Comparison of ENCODE assay signal across 8 mouse cellular contexts in the genomic region with DNA sequence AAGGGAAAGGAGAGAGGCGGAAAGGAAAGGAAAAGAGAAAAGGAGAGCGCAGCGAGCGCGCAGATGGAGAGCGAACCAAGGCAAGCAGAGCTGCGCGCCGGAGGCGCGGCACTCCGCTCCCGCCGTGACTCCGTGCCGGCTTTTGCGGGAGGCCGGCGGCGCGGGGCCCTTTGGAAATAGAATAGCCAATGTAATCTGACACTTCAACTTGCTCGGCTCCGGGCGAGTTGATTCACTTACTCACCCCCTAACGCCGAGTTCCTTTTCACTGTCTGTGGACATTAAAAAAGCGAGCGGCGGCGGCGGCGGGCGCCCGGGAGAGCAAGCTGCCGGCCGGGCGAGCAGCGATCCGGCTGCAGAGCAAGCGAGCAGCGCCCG. TPM values are rescaled to one million over a fixed set of nuclear protein-coding genes. Genes with fewer than 3 reads are reported as not detected.
DNase-seq lines count a peak whose midpoint lies in the region; ATAC-seq and TF ChIP-seq lines count a peak whose summit lies in the region.

Gene Zmiz1, plus strand, starts transcription at position 170 of the 378 bp plus-strand sequence.

- intact Hi-C loops in heart, postnatal 36 days (cut with DNase I), result loop anchor here (1.0 to 10.0 kb wide), 6 partner anchors 81 to 682 kb away; partner anchors contain the start of gene Ppif

- H3K4me1 ChIP-seq in CH12.LX (ENCODE audit: control insufficient read depth in 1 of 2, insufficient read depth in 2 of 2), result peaks cover 3 to 50% of the 10 kb centered on the region in 2 experiments; a peak in 3 of 4 replicates
- peaks cover 50% of the 10 kb centered on the region for H3K4me1 ChIP-seq in forebrain, embryonic 16.5 days (replicated peaks; ENCODE audit: control insufficient read depth, insufficient read depth, low read length)
- peaks cover 17% of the 10 kb centered on the region for H3K4me1 ChIP-seq in lung, adult 2 months (ENCODE audit: control insufficient read depth, insufficient read depth, low read length)
- H3K4me1 ChIP-seq in neural tube, embryonic 15.5 days, result peaks cover 60% of the 10 kb centered on the region

- peak within 1 kb of the TSS; percentile 84 for H3K9ac ChIP-seq in CH12.LX (ENCODE audit: insufficient read depth, low read depth)
- H3K9ac ChIP-seq in forebrain, embryonic 16.5 days (replicated peaks; ENCODE audit: low read depth, low read length), result peak within 1 kb of the TSS; percentile 98
- H3K9ac ChIP-seq in neural tube, embryonic 15.5 days (replicated peaks), result peak within 1 kb of the TSS; percentile 99

- peak within 1 kb of the TSS; percentile 84 for H3K27ac ChIP-seq in CH12.LX (ENCODE audit: insufficient read depth, low read depth)
- peak within 1 kb of the TSS; percentile 99 for H3K27ac ChIP-seq in forebrain, embryonic 16.5 days (ENCODE audit: low read length)
- peak within 1 kb of the TSS; percentile 99 for H3K27ac ChIP-seq in neural tube, embryonic 15.5 days (replicated peaks)

- TF ChIP-seq RAD21 in CH12.LX (IDR thresholded peaks at IDR 0.05; ENCODE audit: low read depth, low read length), result no peak

- TF ChIP-seq EP300 in CH12.LX (IDR thresholded peaks at IDR 0.05; ENCODE audit: low read length), result no peak

- H3K27me3 ChIP-seq in CH12.LX (replicated peaks), result peaks cover 15% of the 10 kb centered on the region
- H3K27me3 ChIP-seq in forebrain, embryonic 16.5 days (replicated peaks; ENCODE audit: control insufficient read depth, insufficient read depth, low read length), result no peaks in the 10 kb centered on the region
- H3K27me3 ChIP-seq in neural tube, embryonic 15.5 days (replicated peaks), result no peaks in the 10 kb centered on the region

- in situ Hi-C loops in CH12.LX (cut with MboI; ENCODE audit: low pct_ligation_motif_present, low pct_unique_long_range_greater_than_20kb, low sequenced_read_pairs), result loop anchor here (25.0 kb wide), 1 partner anchor 972 kb away; the partner anchor contains the start of genes Polr3a and Rps24

- peak within 1 kb of the TSS; percentile 74 to 97 (median 82) for H3K4me3 ChIP-seq in CH12.LX (replicated peaks in 1 of 3; ENCODE audit: low read depth in 2 of 3, low read length in 2 of 3, poor library complexity in 1 of 3)
- peak within 1 kb of the TSS; percentile 100 for H3K4me3 ChIP-seq in forebrain, embryonic 16.5 days (replicated peaks; ENCODE audit: low read length)
- H3K4me3 ChIP-seq in lung, adult 2 months (replicated peaks; ENCODE audit: extremely low read depth, low read depth, low read length), result peak within 1 kb of the TSS; percentile 82
- peak within 1 kb of the TSS; percentile 84 for H3K4me3 ChIP-seq in neural tube, embryonic 15.5 days (replicated peaks)

- under 1% methylated on average over 42 of the region's 42 CpGs for WGBS in forebrain, embryonic 16.5 days
- 1% methylated on average over 42 of the region's 42 CpGs for WGBS in lung, adult 2 months
- WGBS in neural tube, embryonic 15.5 days, result under 1% methylated on average over 42 of the region's 42 CpGs

- H3K79me2 ChIP-seq in CH12.LX (replicated peaks; ENCODE audit: control insufficient read depth, extremely low read depth, insufficient read depth, poor library complexity, severe bottlenecking), result peaks cover 37% of the 10 kb centered on the region

- TF ChIP-seq POLR2A in CH12.LX (IDR thresholded peaks at IDR 0.05; ENCODE audit: low read depth, low read length), result peak; percentile 71
- peak; percentile 28; the same call in 1 of the 2 replicates for TF ChIP-seq POLR2A in lung, adult 2 months (IDR thresholded peaks at IDR 0.05; ENCODE audit: borderline replicate concordance, extremely low read depth, low read depth, low read length)

- peaks cover 0 to 1% of the 10 kb centered on the region in 2 experiments for H3K36me3 ChIP-seq in CH12.LX (replicated peaks in 1 of 2; ENCODE audit: control insufficient read depth in 1 of 2, insufficient read depth in 1 of 2, low read length in 1 of 2)
- H3K36me3 ChIP-seq in forebrain, embryonic 16.5 days (ENCODE audit: control insufficient read depth, insufficient read depth), result no peaks in the 10 kb centered on the region
- H3K36me3 ChIP-seq in neural tube, embryonic 15.5 days, result no peaks in the 10 kb centered on the region

- DNase-seq in CH12.LX (ENCODE audit: extremely low read depth), result peak; percentile 87
- peak; percentile 90 for DNase-seq in cerebellum, adult 11-12 months
- DNase-seq in heart, postnatal 36 days, result peak; percentile 93 to 94
- peak; percentile 79 to 91 for DNase-seq in layer of hippocampus, adult 18-20 months (ENCODE audit: low spot score in 2 of 2)
- DNase-seq in lung, adult 2 months, result peak; percentile 89
- DNase-seq in testis, postnatal 14 days (ENCODE audit: low spot score), result peak; percentile 83

- TF ChIP-seq CTCF in CH12.LX (conservative IDR thresholded peaks at IDR 0.05 in 1 of 2, IDR thresholded peaks at IDR 0.05 in 1 of 2; ENCODE audit: low read depth in 2 of 2, low read length in 2 of 2), result no peak
- TF ChIP-seq CTCF in lung, adult 2 months (IDR thresholded peaks at IDR 0.05; ENCODE audit: insufficient read depth, low read length), result no peak

- peak; percentile 44 for ATAC-seq in forebrain, embryonic 16.5 days
- peak; percentile 33; the same call in 1 of the 2 replicates for ATAC-seq in neural tube, embryonic 15.5 days (ENCODE audit: low FRiP score)

- no peaks in the 10 kb centered on the region for H3K9me3 ChIP-seq in CH12.LX (replicated peaks; ENCODE audit: low read length)
- H3K9me3 ChIP-seq in forebrain, embryonic 16.5 days (ENCODE audit: control insufficient read depth, low read length), result no peaks in the 10 kb centered on the region
- no peaks in the 10 kb centered on the region for H3K9me3 ChIP-seq in neural tube, embryonic 15.5 days (replicated peaks)

- H3K4me2 ChIP-seq in CH12.LX (ENCODE audit: insufficient read depth, low read depth, poor library complexity, severe bottlenecking), result peak within 1 kb of the TSS; percentile 93
- peak within 1 kb of the TSS; percentile 65 for H3K4me2 ChIP-seq in forebrain, embryonic 16.5 days (ENCODE audit: low read length)
- peak within 1 kb of the TSS; percentile 89 for H3K4me2 ChIP-seq in neural tube, embryonic 15.5 days

- dilution Hi-C loops in CH12.LX (cut with MboI; ENCODE audit: extremely low pct_ligation_motif_present, extremely low pct_unique_long_range_greater_than_20kb, low sequenced_read_pairs), result no loop called here

TF ChIP-seq in CH12.LX, 34 proteins besides CTCF, POLR2A, EP300 and RAD21 (continues in another document):
- TF ChIP-seq CHD2 (IDR thresholded peaks at IDR 0.05; ENCODE audit: low read length) (no peak), E2F4 (IDR thresholded peaks at IDR 0.05; ENCODE audit: insufficient replicate concordance, low read depth, low read length) (0 out of 2 replicates have a peak, but pooled peaks have one; percentile 68), SIN3A (IDR thresholded peaks at IDR 0.05; ENCODE audit: low read length) (peak; percentile 91), USF1 (IDR thresholded peaks at IDR 0.05; ENCODE audit: low read depth, low read length) (no peak), NELFE (IDR thresholded peaks at IDR 0.05; ENCODE audit: low read depth, low read length) (peak; percentile 77), TCF12 (IDR thresholded peaks at IDR 0.05; ENCODE audit: low read depth, low read length) (peak; percentile 76), KAT2A (IDR thresholded peaks at IDR 0.05; ENCODE audit: insufficient replicate concordance, low read length) (no peak), ZMIZ1 (IDR thresholded peaks at IDR 0.05; ENCODE audit: low read depth, low read length) (no peak), SMC3 (IDR thresholded peaks at IDR 0.05; ENCODE audit: low read depth, low read length) (no peak; the same call in 1 of the 2 replicates), MEF2A (IDR thresholded peaks at IDR 0.05; ENCODE audit: borderline replicate concordance, low read depth, low read length) (peak; percentile 62; the same call in 1 of the 2 replicates), MAX (IDR thresholded peaks at IDR 0.05; ENCODE audit: low read length) (no peak), RCOR1 (conservative IDR thresholded peaks at IDR 0.05; ENCODE audit: low read depth, low read length) (no peak; the same call in 1 of the 2 replicates), JUND (conservative IDR thresholded peaks at IDR 0.05; ENCODE audit: low read depth, low read length) (no peak), NRF1 (IDR thresholded peaks at IDR 0.05; ENCODE audit: low read depth, low read length) (peak; percentile 43; the same call in 1 of the 2 replicates), GABPA (IDR thresholded peaks at IDR 0.05; ENCODE audit: insufficient replicate concordance, low read depth, low read length) (no peak), USF2 (conservative IDR thresholded peaks at IDR 0.05; ENCODE audit: low read depth, low read length) (no peak), BHLHE40 (IDR thresholded peaks at IDR 0.05; ENCODE audit: low read depth, low read length) (no peak), ZC3H11A (IDR thresholded peaks at IDR 0.05; ENCODE audit: low read depth, low read length) (no peak), ELF1 (IDR thresholded peaks at IDR 0.05; ENCODE audit: low read depth, low read length) (peak; percentile 47), ZNF384 (IDR thresholded peaks at IDR 0.05; ENCODE audit: low read depth, low read length) (no peak), POLR2AphosphoS2 (IDR thresholded peaks at IDR 0.05; ENCODE audit: low read depth, low read length) (no peak), HCFC1 (IDR thresholded peaks at IDR 0.05; ENCODE audit: low read depth, low read length) (peak; percentile 67), JUN (IDR thresholded peaks at IDR 0.05; ENCODE audit: insufficient read depth, low read depth, low read length) (no peak), UBTF (IDR thresholded peaks at IDR 0.05; ENCODE audit: low read depth, low read length) (no peak), IRF4 (IDR thresholded peaks at IDR 0.05; ENCODE audit: low read depth, low read length) (no peak; the same call in 1 of the 2 replicates), MYC (IDR thresholded peaks at IDR 0.05; ENCODE audit: low read depth, low read length) (0 out of 2 replicates have a peak, but pooled peaks have one; percentile 28), PAX5 (IDR thresholded peaks at IDR 0.05; ENCODE audit: low read length) (no peak), MAZ (IDR thresholded peaks at IDR 0.05; ENCODE audit: low read depth, low read length) (peak; percentile 86), CHD1 (IDR thresholded peaks at IDR 0.05; ENCODE audit: low read depth, low read length) (no peak)

RNA-seq across cellular contexts. Expression of gene Zmiz1, which starts in this region (rescaled TPM):
- total RNA-seq in CH12.LX (2012; rRNA removed) (9.6 and 11.1 TPM in 2 replicates), CH12.LX (2014; rRNA removed) (2.0 and 3.7 TPM in 2 replicates)
- polyA plus RNA-seq in CH12.LX (2012; ENCODE audit: insufficient read length, low read depth), result 31.9 and 45.8 TPM in 2 replicates
- 52.6 and 56.6 TPM in 2 replicates for polyA plus RNA-seq in forebrain, embryonic 16.5 days (2015; fragmentation: Nextera tagmentation; extraction: Ambion mirVana)
- 10 to 100 TPM; 38.8 to 41.7 TPM for total RNA-seq in heart, postnatal 36 days (2021)
- 10 to 100 TPM; 86.3 to 88.2 TPM for total RNA-seq in layer of hippocampus, adult 18-20 months (2021)
- polyA plus RNA-seq in lung, adult 2 months (2012; rRNA removed), result 51.6 and 52.6 TPM in 2 replicates
- polyA plus RNA-seq in neural tube, embryonic 15.5 days (2015; fragmentation: Nextera tagmentation; extraction: Ambion mirVana), result 51.1 and 54.7 TPM in 2 replicates

Comparison
In these comparisons a context has a peak if more than half of its experiments do, and no peak if none do; other contexts are left out.
1. Peak in every context shown above with its lines: DNase-seq, ATAC-seq, H3K4me3 ChIP-seq and H3K27ac ChIP-seq.